Mouse (Mus musculus) embryonic facial prominence, embryonic 14.5 days (tissue): ENCODE results near the gene Galnt18. TPM values are rescaled to one million over a fixed set of nuclear protein-coding genes. Genes with fewer than 3 reads are reported as not detected.

ENCODE experiments used
- ATAC-seq: fragments of 200-750 bp; cut with Nextera tagmentation; 2 replicates; pipeline ENCODE4 v1.8.0; 2017; ENCODE audit warnings: low read depth, moderate number of reproducible peaks, moderate TSS enrichment
- DNase-seq: peaks from one replicate; pipeline ENCODE4 v3.0.0-alpha.2; 2015; ENCODE audit warnings: low spot score
- H3K27ac ChIP-seq: fragments of 300-500 bp; sonication (generic); replicated peaks from 2 replicates; pipeline ENCODE4 v1.5.1; 2014; ENCODE audit warnings: low read depth, mild to moderate bottlenecking, low read length, moderate library complexity
- H3K27me3 ChIP-seq: fragments of 300-500 bp; sonication (generic); replicated peaks from 2 replicates; pipeline ENCODE4 v1.6.1; 2014; ENCODE audit warnings: low read length; ENCODE audit not compliant: control insufficient read depth, insufficient read depth
- H3K36me3 ChIP-seq: fragments of 300-500 bp; sonication (generic); 2 replicates; pipeline ENCODE4 v1.6.1; 2014; ENCODE audit warnings: low read length, mixed read lengths; ENCODE audit not compliant: control insufficient read depth, insufficient read depth
- H3K4me1 ChIP-seq: fragments of 300-500 bp; sonication (generic); 2 replicates; pipeline ENCODE4 v1.6.1; 2014; ENCODE audit warnings: antibody characterized with exemption, low read length; ENCODE audit not compliant: control insufficient read depth, insufficient read depth
- H3K4me2 ChIP-seq: fragments of 300-500 bp; sonication (generic); 2 replicates; pipeline ENCODE4 v1.6.1; 2014; ENCODE audit warnings: low read depth, mild to moderate bottlenecking, low read length, moderate library complexity, mixed read lengths
- H3K4me3 ChIP-seq: fragments of 300-500 bp; sonication (generic); 2 replicates; pipeline ENCODE4 v1.5.1; 2014; ENCODE audit warnings: low read depth, mild to moderate bottlenecking, low read length
- H3K9ac ChIP-seq: fragments of 300-500 bp; sonication (generic); 2 replicates; pipeline ENCODE4 v1.6.1; 2014; ENCODE audit warnings: low read depth, mild to moderate bottlenecking, low read length, moderate library complexity, mixed read lengths
- H3K9me3 ChIP-seq: fragments of 300-500 bp; sonication (generic); 2 replicates; pipeline ENCODE4 v1.6.1; 2016; ENCODE audit warnings: low read length; ENCODE audit not compliant: control insufficient read depth
- WGBS: fragments of 180-500 bp; shearing (Covaris S2); extraction: QIAGEN DNeasy Blood & Tissue Kit; methylation state at CpG from one replicate; pipeline ENCODE4 v1.1.7; 2014; 5-methylcytosine and 5-hydroxymethylcytosine counted together
- polyA plus RNA-seq: library from polyadenylated mRNA; unstranded; fragments of >200 nt; fragmentation: Nextera tagmentation; extraction: Ambion mirVana; gene quantifications from 2 replicates; pipeline ENCODE4 v1.2.1, GENCODE M21; 2014

Galnt18 gene
- polyA plus RNA-seq, 1 experiment from 2014 or later = 19.2 TPM

- Histone ChIP-seq H3K9ac (no peak overlapping the region), H3K27me3 (no peaks in the 10 kb centered on the region), H3K4me1 (no peaks in the 10 kb centered on the region), H3K36me3 (no peaks in the 10 kb centered on the region), H3K9me3 (no peaks in the 10 kb centered on the region), H3K4me3 (no peak overlapping the region), H3K4me2 (no peak overlapping the region), H3K27ac (no peak overlapping the region)
- ATAC-seq (no peak), DNase-seq (no peak)
- WGBS = 85% methylated on average over 3 of the region's 3 CpGs
Measured at GRCm38 (mm10) chr7:111466121-111466520, 313.7 kb downstream of the Galnt18 start.

- ATAC-seq (no peak), DNase-seq (no peak)
- Histone ChIP-seq H3K4me2 (no peak overlapping the region), H3K27me3 (no peaks in the 10 kb centered on the region), H3K36me3 (no peaks in the 10 kb centered on the region), H3K4me1 (no peaks in the 10 kb centered on the region), H3K9me3 (peaks cover 5% of the 10 kb centered on the region; the same call in 1 of the 2 replicates), H3K4me3 (no peak overlapping the region), H3K27ac (no peak overlapping the region), H3K9ac (no peak overlapping the region)
- WGBS = 78% methylated on average over 4 of the region's 4 CpGs
Measured at GRCm38 (mm10) chr7:111459716-111460115, 320.1 kb downstream of the Galnt18 start.

GRCm38 (mm10) chr7:111456007-111456406, 323.8 kb downstream of the Galnt18 start:
- peaks cover 5% of the 10 kb centered on the region; the same call in 1 of the 2 replicates for H3K9me3 ChIP-seq
- 81% methylated on average over 3 of the region's 3 CpGs for WGBS
- H3K4me3 ChIP-seq = no peak overlapping the region
- H3K27ac ChIP-seq = no peak overlapping the region
- no peak overlapping the region for H3K4me2 ChIP-seq
- DNase-seq = no peak
- H3K9ac ChIP-seq = no peak overlapping the region
- no peaks in the 10 kb centered on the region for H3K4me1 ChIP-seq
- H3K36me3 ChIP-seq = no peaks in the 10 kb centered on the region
- no peak for ATAC-seq
- H3K27me3 ChIP-seq = no peaks in the 10 kb centered on the region

GRCm38 (mm10) chr7:111455541-111455940, 324.2 kb downstream of the Galnt18 start:
- no peak overlapping the region for H3K27ac ChIP-seq
- no peaks in the 10 kb centered on the region for H3K36me3 ChIP-seq
- H3K9me3 ChIP-seq = peaks cover 4% of the 10 kb centered on the region; the same call in 1 of the 2 replicates
- H3K9ac ChIP-seq = no peak overlapping the region
- no peaks in the 10 kb centered on the region; the same call in 1 of the 2 replicates for H3K4me1 ChIP-seq
- WGBS = 80% methylated on average over 4 of the region's 4 CpGs
- H3K27me3 ChIP-seq = no peaks in the 10 kb centered on the region
- DNase-seq (no peak), ATAC-seq (no peak)
- no peak overlapping the region for H3K4me2 ChIP-seq
- no peak overlapping the region for H3K4me3 ChIP-seq

- Histone ChIP-seq H3K9ac (no peak overlapping the region), H3K27me3 (no peaks in the 10 kb centered on the region), H3K36me3 (no peaks in the 10 kb centered on the region), H3K27ac (no peak overlapping the region), H3K9me3 (no peaks in the 10 kb centered on the region), H3K4me3 (no peak overlapping the region), H3K4me1 (no peaks in the 10 kb centered on the region; the same call in 1 of the 2 replicates), H3K4me2 (no peak overlapping the region)
- no peak for ATAC-seq
- WGBS = 70% methylated on average over 1 of the region's 1 CpGs
- DNase-seq = no peak
Measured at GRCm38 (mm10) chr7:111452000-111452399, 327.8 kb downstream of the Galnt18 start.

- Histone ChIP-seq H3K4me2 (no peak overlapping the region), H3K4me1 (no peaks in the 10 kb centered on the region; the same call in 1 of the 2 replicates), H3K27ac (no peak overlapping the region), H3K9ac (no peak overlapping the region), H3K9me3 (no peaks in the 10 kb centered on the region), H3K27me3 (no peaks in the 10 kb centered on the region), H3K36me3 (no peaks in the 10 kb centered on the region), H3K4me3 (no peak overlapping the region)
- ATAC-seq (no peak), DNase-seq (no peak)
- WGBS = 52% methylated on average over 6 of the region's 6 CpGs
Measured at GRCm38 (mm10) chr7:111450286-111451095, 329.3 kb downstream of the Galnt18 start.

- Histone ChIP-seq H3K27ac (no peak overlapping the region), H3K4me2 (no peak overlapping the region), H3K9ac (no peak overlapping the region), H3K27me3 (no peaks in the 10 kb centered on the region), H3K4me1 (no peaks in the 10 kb centered on the region), H3K36me3 (no peaks in the 10 kb centered on the region), H3K9me3 (no peaks in the 10 kb centered on the region), H3K4me3 (no peak overlapping the region)
- ATAC-seq (no peak), DNase-seq (no peak)
- WGBS = 40% methylated on average over 2 of the region's 2 CpGs
Measured at GRCm38 (mm10) chr7:111433173-111433572, 346.6 kb downstream of the Galnt18 start.

GRCm38 (mm10) chr7:111427392-111427791, 352.4 kb downstream of the Galnt18 start:
- H3K4me2 ChIP-seq = no peak overlapping the region
- WGBS = 88% methylated on average over 1 of the region's 1 CpGs
- no peaks in the 10 kb centered on the region for H3K9me3 ChIP-seq
- no peaks in the 10 kb centered on the region for H3K4me1 ChIP-seq
- no peak for ATAC-seq
- no peaks in the 10 kb centered on the region for H3K36me3 ChIP-seq
- DNase-seq = no peak
- no peaks in the 10 kb centered on the region for H3K27me3 ChIP-seq
- H3K9ac ChIP-seq = no peak overlapping the region
- no peak overlapping the region for H3K27ac ChIP-seq
- H3K4me3 ChIP-seq = no peak overlapping the region
